Mouse (Mus musculus): Measurements from ENCODE around the gene Crtac1. TPM values are rescaled to one million over a fixed set of nuclear protein-coding genes. Genes with fewer than 3 reads are reported as not detected.

Gene Crtac1
- polyA plus RNA-seq, 1 experiment from 2014 or later: 0.21 TPM

- no peak for TF ChIP-seq EP300 (IDR thresholded peaks at IDR 0.05; ENCODE audit: low read depth)
- TF ChIP-seq CTCF (IDR thresholded peaks at IDR 0.05; ENCODE audit: low read depth): no peak
- ATAC-seq: no peak
- Histone ChIP-seq H3K4me1 (ENCODE audit: insufficient read depth) (no peaks in the 10 kb centered on the region), H3K4me2 (ENCODE audit: low read depth, low read length) (no peak overlapping the region), H3K9me3 (ENCODE audit: low read length) (no peaks in the 10 kb centered on the region), H3K9ac (replicated peaks) (no peak overlapping the region), H3K4me3 (ENCODE audit: low read depth, low read length) (no peak overlapping the region), H3K36me3 (replicated peaks; ENCODE audit: insufficient read depth, low read length) (no peaks in the 10 kb centered on the region), H3K27me3 (ENCODE audit: insufficient read depth, low read length) (no peaks in the 10 kb centered on the region), H3K27ac (ENCODE audit: low read depth) (no peak overlapping the region)
- DNase-seq: no peak
- 27% methylated on average over 5 of the region's 5 CpGs for WGBS (ENCODE audit: insufficient replicate concordance)
These were observed 185.0 kb downstream of the Crtac1 start for GRCm38 (mm10) chr19:42246626-42247025.

- no peaks in the 10 kb centered on the region for H3K4me1 ChIP-seq (ENCODE audit: insufficient read depth)
- H3K9ac ChIP-seq (replicated peaks): no peak overlapping the region
- no peak for TF ChIP-seq EP300 (IDR thresholded peaks at IDR 0.05; ENCODE audit: low read depth)
- no peak for TF ChIP-seq CTCF (IDR thresholded peaks at IDR 0.05; ENCODE audit: low read depth)
- H3K27me3 ChIP-seq (ENCODE audit: insufficient read depth, low read length): no peaks in the 10 kb centered on the region
- H3K27ac ChIP-seq (ENCODE audit: low read depth): no peak overlapping the region
- DNase-seq (no peak), ATAC-seq (no peak)
- 51% methylated on average over 3 of the region's 3 CpGs for WGBS (ENCODE audit: insufficient replicate concordance)
- no peaks in the 10 kb centered on the region for H3K9me3 ChIP-seq (ENCODE audit: low read length)
- no peaks in the 10 kb centered on the region for H3K36me3 ChIP-seq (replicated peaks; ENCODE audit: insufficient read depth, low read length)
- no peak overlapping the region for H3K4me3 ChIP-seq (ENCODE audit: low read depth, low read length)
- no peak overlapping the region for H3K4me2 ChIP-seq (ENCODE audit: low read depth, low read length)
These were observed 188.2 kb downstream of the Crtac1 start for GRCm38 (mm10) chr19:42243401-42243800.

- DNase-seq: no peak
- H3K9ac ChIP-seq (replicated peaks): no peak overlapping the region
- no peaks in the 10 kb centered on the region for H3K36me3 ChIP-seq (replicated peaks; ENCODE audit: insufficient read depth, low read length)
- H3K27me3 ChIP-seq (ENCODE audit: insufficient read depth, low read length): no peaks in the 10 kb centered on the region
- H3K27ac ChIP-seq (ENCODE audit: low read depth): no peak overlapping the region
- H3K4me1 ChIP-seq (ENCODE audit: insufficient read depth): no peaks in the 10 kb centered on the region
- 68% methylated on average over 8 of the region's 8 CpGs for WGBS (ENCODE audit: insufficient replicate concordance)
- H3K9me3 ChIP-seq (ENCODE audit: low read length): no peaks in the 10 kb centered on the region
- TF ChIP-seq EP300 (IDR thresholded peaks at IDR 0.05; ENCODE audit: low read depth) (no peak), CTCF (IDR thresholded peaks at IDR 0.05; ENCODE audit: low read depth) (no peak)
- no peak overlapping the region for H3K4me3 ChIP-seq (ENCODE audit: low read depth, low read length)
- no peak overlapping the region for H3K4me2 ChIP-seq (ENCODE audit: low read depth, low read length)
- no peak for ATAC-seq
These were observed 190.7 kb downstream of the Crtac1 start for GRCm38 (mm10) chr19:42240881-42241280.

- DNase-seq (no peak), ATAC-seq (no peak)
- no peak overlapping the region for H3K4me3 ChIP-seq (ENCODE audit: low read depth, low read length)
- WGBS (ENCODE audit: insufficient replicate concordance): 66% methylated on average over 7 of the region's 7 CpGs
- TF ChIP-seq CTCF (IDR thresholded peaks at IDR 0.05; ENCODE audit: low read depth) (no peak), EP300 (IDR thresholded peaks at IDR 0.05; ENCODE audit: low read depth) (no peak)
- no peaks in the 10 kb centered on the region for H3K27me3 ChIP-seq (ENCODE audit: insufficient read depth, low read length)
- H3K9ac ChIP-seq (replicated peaks): no peak overlapping the region
- H3K27ac ChIP-seq (ENCODE audit: low read depth): no peak overlapping the region
- H3K9me3 ChIP-seq (ENCODE audit: low read length): no peaks in the 10 kb centered on the region
- H3K4me1 ChIP-seq (ENCODE audit: insufficient read depth): no peaks in the 10 kb centered on the region
- no peak overlapping the region for H3K4me2 ChIP-seq (ENCODE audit: low read depth, low read length)
- no peaks in the 10 kb centered on the region for H3K36me3 ChIP-seq (replicated peaks; ENCODE audit: insufficient read depth, low read length)
These were observed 193.3 kb downstream of the Crtac1 start for GRCm38 (mm10) chr19:42238341-42238715.

GRCm38 (mm10) chr19:42237602-42238340, 193.8 kb downstream of the Crtac1 start:
- DNase-seq: no peak
- TF ChIP-seq EP300 (IDR thresholded peaks at IDR 0.05; ENCODE audit: low read depth) (no peak), CTCF (IDR thresholded peaks at IDR 0.05; ENCODE audit: low read depth) (no peak)
- Histone ChIP-seq H3K9me3 (ENCODE audit: low read length) (no peaks in the 10 kb centered on the region), H3K4me3 (ENCODE audit: low read depth, low read length) (no peak overlapping the region), H3K4me1 (ENCODE audit: insufficient read depth) (no peaks in the 10 kb centered on the region), H3K36me3 (replicated peaks; ENCODE audit: insufficient read depth, low read length) (no peaks in the 10 kb centered on the region), H3K9ac (replicated peaks) (no peak overlapping the region), H3K27me3 (ENCODE audit: insufficient read depth, low read length) (no peaks in the 10 kb centered on the region), H3K27ac (ENCODE audit: low read depth) (no peak overlapping the region), H3K4me2 (ENCODE audit: low read depth, low read length) (no peak overlapping the region)
- no peak for ATAC-seq
- 30% methylated on average over 4 of the region's 4 CpGs for WGBS (ENCODE audit: insufficient replicate concordance)

Small RNA genes within 50 kb of the gene (microRNA-seq; reads per million reads assigned to microRNA genes)
- gene Gm26339 (not detected), gene Mir3085 (not detected)

Other genes starting within 250 kb of the Crtac1 start
- not detected in 2 replicates for gene Sfrp5, start 229.5 kb downstream of the Crtac1 start, polyA plus RNA-seq (2015; fragmentation: Nextera tagmentation; extraction: Ambion mirVana)
- not detected in 2 replicates for gene Golga7b, start 184.2 kb downstream of the Crtac1 start, polyA plus RNA-seq (2015; fragmentation: Nextera tagmentation; extraction: Ambion mirVana)
- gene R3hcc1l, start 87.0 kb upstream of the Crtac1 start, polyA plus RNA-seq (2015; fragmentation: Nextera tagmentation; extraction: Ambion mirVana): 7.5 and 7.9 TPM in 2 replicates
- gene Loxl4, start 181.0 kb upstream of the Crtac1 start, polyA plus RNA-seq (2015; fragmentation: Nextera tagmentation; extraction: Ambion mirVana): 0.05 and 0.13 TPM in 2 replicates